11 mouse cellular contexts compared by ENCODE assay signal in genomic region chr8:122314899-122315496, GRCm38 (mm10). TPM values are rescaled to one million over a fixed set of nuclear protein-coding genes. Genes with fewer than 3 reads are reported as not detected.
DNase-seq lines count a peak whose midpoint lies in the region; ATAC-seq and TF ChIP-seq lines count a peak whose summit lies in the region.
"Had no signal": no experiment of that assay in that cellular context is flagged by ENCODE, and none has a peak within 500 bp of the region (broad histone marks: within the 10 kb centered on the region; RNA-seq: fewer than 3 reads in every experiment).

No protein-coding gene starts in this region.

- no peak for TF ChIP-seq EP300 in CH12.LX (IDR thresholded peaks at IDR 0.05; ENCODE audit: low read length)

- no peak overlapping the region for H3K4me2 ChIP-seq in CH12.LX (ENCODE audit: insufficient read depth, low read depth, poor library complexity, severe bottlenecking)
- no peak overlapping the region for H3K4me2 ChIP-seq in lung, embryonic 15.5 days
- no peak overlapping the region for H3K4me2 ChIP-seq in midbrain, embryonic 15.5 days
- H3K4me2 ChIP-seq in hindbrain, embryonic 11.5 days (replicated peaks; ENCODE audit: low read depth, low read length), result no peak overlapping the region
- H3K4me2 ChIP-seq in forebrain, embryonic 12.5 days, result no peak overlapping the region
- H3K4me2 ChIP-seq: neural tube, embryonic 13.5 days had no signal

- no peak for TF ChIP-seq RAD21 in CH12.LX (IDR thresholded peaks at IDR 0.05; ENCODE audit: low read depth, low read length)

- dilution Hi-C loops in CH12.LX (cut with MboI; ENCODE audit: extremely low pct_ligation_motif_present, extremely low pct_unique_long_range_greater_than_20kb, low sequenced_read_pairs), result no loop called here

- 53% methylated on average over 13 of the region's 13 CpGs for WGBS in lung, embryonic 15.5 days
- 64% methylated on average over 13 of the region's 13 CpGs for WGBS in midbrain, embryonic 15.5 days
- 64% methylated on average over 13 of the region's 13 CpGs for WGBS in hindbrain, embryonic 11.5 days
- 83% methylated on average over 13 of the region's 13 CpGs for WGBS in forebrain, embryonic 12.5 days

- no peak for DNase-seq in CH12.LX (ENCODE audit: extremely low read depth)
- peak; percentile 46 for DNase-seq in kidney, adult 18-20 months
- DNase-seq in hindbrain, embryonic 11.5 days (ENCODE audit: low spot score), result no peak
- no peak for DNase-seq in cerebellum, adult 11-12 months

- no peaks in the 10 kb centered on the region for H3K9me3 ChIP-seq in CH12.LX (replicated peaks; ENCODE audit: low read length)
- no peaks in the 10 kb centered on the region for H3K9me3 ChIP-seq in lung, embryonic 15.5 days
- H3K9me3 ChIP-seq in midbrain, embryonic 15.5 days, result no peaks in the 10 kb centered on the region
- H3K9me3 ChIP-seq in hindbrain, embryonic 11.5 days (ENCODE audit: control insufficient read depth, low read length), result no peaks in the 10 kb centered on the region
- no peaks in the 10 kb centered on the region for H3K9me3 ChIP-seq in forebrain, embryonic 12.5 days
- H3K9me3 ChIP-seq: neural tube, embryonic 13.5 days had no signal

- TF ChIP-seq CTCF in CH12.LX (conservative IDR thresholded peaks at IDR 0.05 in 1 of 2, IDR thresholded peaks at IDR 0.05 in 1 of 2; ENCODE audit: low read depth in 2 of 2, low read length in 2 of 2), result no peak
- no peak for TF ChIP-seq CTCF in cortical plate, adult 2 months (IDR thresholded peaks at IDR 0.05; ENCODE audit: extremely low read depth, insufficient read depth, low read length)

- peaks cover 19 to 44% of the 10 kb centered on the region in 2 experiments for H3K4me1 ChIP-seq in CH12.LX (ENCODE audit: control insufficient read depth in 1 of 2, insufficient read depth in 2 of 2)
- no peaks in the 10 kb centered on the region for H3K4me1 ChIP-seq in cortical plate, adult 2 months (ENCODE audit: control insufficient read depth, insufficient read depth, low read length)
- H3K4me1 ChIP-seq in lung, embryonic 15.5 days, result peaks cover 37% of the 10 kb centered on the region
- H3K4me1 ChIP-seq in midbrain, embryonic 15.5 days, result peaks cover under 1% of the 10 kb centered on the region; the same call in 1 of the 2 replicates
- H3K4me1 ChIP-seq in hindbrain, embryonic 11.5 days (replicated peaks; ENCODE audit: control insufficient read depth, insufficient read depth, low read length), result 0 out of 2 replicates have a peak, but pooled peaks cover 2% of the 10 kb centered on the region
- peaks cover 6% of the 10 kb centered on the region; the same call in 1 of the 2 replicates for H3K4me1 ChIP-seq in forebrain, embryonic 12.5 days

- peak overlapping the region; percentile 18 for H3K27ac ChIP-seq in CH12.LX (ENCODE audit: insufficient read depth, low read depth)
- peak overlapping the region; percentile 70; the same call in 1 of the 2 replicates for H3K27ac ChIP-seq in cortical plate, adult 2 months (ENCODE audit: insufficient read depth, low read length)
- peak overlapping the region; percentile 30 for H3K27ac ChIP-seq in lung, embryonic 15.5 days
- H3K27ac ChIP-seq in midbrain, embryonic 15.5 days, result no peak overlapping the region
- no peak overlapping the region for H3K27ac ChIP-seq in hindbrain, embryonic 11.5 days (ENCODE audit: low read depth, low read length)
- H3K27ac ChIP-seq in forebrain, embryonic 12.5 days, result no peak overlapping the region
- H3K27ac ChIP-seq: neural tube, embryonic 13.5 days had no signal

- H3K4me3 ChIP-seq in CH12.LX (replicated peaks in 1 of 3; ENCODE audit: low read depth in 2 of 3, low read length in 2 of 3, poor library complexity in 1 of 3), result no peak overlapping the region
- no peak overlapping the region for H3K4me3 ChIP-seq in cortical plate, adult 2 months (ENCODE audit: insufficient read depth, low read length)
- no peak overlapping the region for H3K4me3 ChIP-seq in lung, embryonic 15.5 days
- H3K4me3 ChIP-seq in midbrain, embryonic 15.5 days, result no peak overlapping the region
- H3K4me3 ChIP-seq in hindbrain, embryonic 11.5 days (ENCODE audit: low read depth, low read length), result no peak overlapping the region
- no peak overlapping the region for H3K4me3 ChIP-seq in forebrain, embryonic 12.5 days (replicated peaks)
- H3K4me3 ChIP-seq: neural tube, embryonic 13.5 days had no signal

- H3K9ac ChIP-seq in CH12.LX (ENCODE audit: insufficient read depth, low read depth), result no peak overlapping the region
- no peak overlapping the region for H3K9ac ChIP-seq in lung, embryonic 15.5 days
- H3K9ac ChIP-seq in midbrain, embryonic 15.5 days, result no peak overlapping the region
- H3K9ac ChIP-seq in hindbrain, embryonic 11.5 days (ENCODE audit: low read depth, low read length), result no peak overlapping the region
- no peak overlapping the region for H3K9ac ChIP-seq in forebrain, embryonic 12.5 days
- H3K9ac ChIP-seq: neural tube, embryonic 13.5 days had no signal

- peak; percentile 33; the same call in 1 of the 2 replicates for ATAC-seq in lung, embryonic 15.5 days (ENCODE audit: borderline replicate concordance, extremely low read depth, low FRiP score, low TSS enrichment)
- no peak for ATAC-seq in midbrain, embryonic 15.5 days (replicated peaks)
- ATAC-seq in hindbrain, embryonic 11.5 days (ENCODE audit: low FRiP score), result no peak
- no peak for ATAC-seq in forebrain, embryonic 12.5 days (ENCODE audit: low FRiP score)
- ATAC-seq: activated CD4-positive, CD25-positive, alpha-beta regulatory T cell, adult 4 months had no signal

- TF ChIP-seq POLR2A in CH12.LX (IDR thresholded peaks at IDR 0.05; ENCODE audit: low read depth, low read length), result no peak
- no peak for TF ChIP-seq POLR2A in cortical plate, adult 2 months (IDR thresholded peaks at IDR 0.05; ENCODE audit: extremely low read depth, insufficient read depth, low read length)

- in situ Hi-C loops in CH12.LX (cut with MboI; ENCODE audit: low pct_ligation_motif_present, low pct_unique_long_range_greater_than_20kb, low sequenced_read_pairs), result no loop called here

- no peaks in the 10 kb centered on the region; the same call in 1 of the 2 replicates for H3K79me2 ChIP-seq in CH12.LX (replicated peaks; ENCODE audit: control insufficient read depth, extremely low read depth, insufficient read depth, poor library complexity, severe bottlenecking)

- peaks cover 50 to 99% of the 10 kb centered on the region in 2 experiments for H3K36me3 ChIP-seq in CH12.LX (replicated peaks in 1 of 2; ENCODE audit: control insufficient read depth in 1 of 2, insufficient read depth in 1 of 2, low read length in 1 of 2)
- no peaks in the 10 kb centered on the region for H3K36me3 ChIP-seq in lung, embryonic 15.5 days
- H3K36me3 ChIP-seq in midbrain, embryonic 15.5 days (replicated peaks), result no peaks in the 10 kb centered on the region
- H3K36me3 ChIP-seq in hindbrain, embryonic 11.5 days (ENCODE audit: control insufficient read depth, insufficient read depth, low read length), result no peaks in the 10 kb centered on the region
- H3K36me3 ChIP-seq in forebrain, embryonic 12.5 days (replicated peaks), result no peaks in the 10 kb centered on the region
- H3K36me3 ChIP-seq: neural tube, embryonic 13.5 days had no signal

- H3K27me3 ChIP-seq in CH12.LX (replicated peaks), result no peaks in the 10 kb centered on the region
- H3K27me3 ChIP-seq in lung, embryonic 15.5 days, result no peaks in the 10 kb centered on the region
- H3K27me3 ChIP-seq in midbrain, embryonic 15.5 days (replicated peaks), result no peaks in the 10 kb centered on the region
- no peaks in the 10 kb centered on the region; the same call in 1 of the 2 replicates for H3K27me3 ChIP-seq in hindbrain, embryonic 11.5 days (ENCODE audit: control insufficient read depth, insufficient read depth, low read length)
- H3K27me3 ChIP-seq in forebrain, embryonic 12.5 days, result peaks cover 4% of the 10 kb centered on the region; the same call in 1 of the 2 replicates
- H3K27me3 ChIP-seq: neural tube, embryonic 13.5 days had no signal

TF ChIP-seq in CH12.LX, 34 proteins besides CTCF, POLR2A, EP300 and RAD21:
- no peak for TF ChIP-seq JUND (conservative IDR thresholded peaks at IDR 0.05; ENCODE audit: low read depth, low read length)
- no peak for TF ChIP-seq IRF4 (IDR thresholded peaks at IDR 0.05; ENCODE audit: low read depth, low read length)
- TF ChIP-seq ELF1 (IDR thresholded peaks at IDR 0.05; ENCODE audit: low read depth, low read length), result no peak
- no peak for TF ChIP-seq ZC3H11A (IDR thresholded peaks at IDR 0.05; ENCODE audit: low read depth, low read length)
- TF ChIP-seq MEF2A (IDR thresholded peaks at IDR 0.05; ENCODE audit: borderline replicate concordance, low read depth, low read length), result no peak

RNA-seq across cellular contexts. Expression of gene Zfpm1, which starts 33.1 kb away (rescaled TPM):
- total RNA-seq in CH12.LX (2012; rRNA removed), result 30.1 and 31.0 TPM in 2 replicates
- 11.0 and 11.3 TPM in 2 replicates for total RNA-seq in CH12.LX (2014; rRNA removed)
- polyA plus RNA-seq in CH12.LX (2012; ENCODE audit: insufficient read length, low read depth), result 63.5 and 68.4 TPM in 2 replicates
- 32.1 and 39.0 TPM in 2 replicates for polyA plus RNA-seq in cortical plate, adult 2 months (2012; rRNA removed)
- polyA plus RNA-seq in lung, embryonic 15.5 days (2015; fragmentation: Nextera tagmentation; extraction: Ambion mirVana), result 1.3 and 1.6 TPM in 2 replicates
- polyA plus RNA-seq in midbrain, embryonic 15.5 days (2015; fragmentation: Nextera tagmentation; extraction: Ambion mirVana), result 1.5 and 1.8 TPM in 2 replicates
- 1.6 and 1.9 TPM in 2 replicates for polyA plus RNA-seq in hindbrain, embryonic 11.5 days (2014; fragmentation: Nextera tagmentation; extraction: Ambion mirVana)
- 0.82 and 1.2 TPM in 2 replicates for polyA plus RNA-seq in forebrain, embryonic 12.5 days (2016; fragmentation: Nextera tagmentation; extraction: Ambion mirVana)

RNA-seq across cellular contexts. Expression of gene Trhr2, which starts 45.5 kb away (rescaled TPM):
- total RNA-seq in CH12.LX (2012; rRNA removed) (0.25 and 0.46 TPM in 2 replicates), CH12.LX (2014; rRNA removed) (not detected in 2 replicates)
- 0.42 and 0.51 TPM in 2 replicates for polyA plus RNA-seq in CH12.LX (2012; ENCODE audit: insufficient read length, low read depth)
- 4.0 and 5.5 TPM in 2 replicates for polyA plus RNA-seq in cortical plate, adult 2 months (2012; rRNA removed)
- not detected in 2 replicates for polyA plus RNA-seq in lung, embryonic 15.5 days (2015; fragmentation: Nextera tagmentation; extraction: Ambion mirVana)
- polyA plus RNA-seq in midbrain, embryonic 15.5 days (2015; fragmentation: Nextera tagmentation; extraction: Ambion mirVana), result not detected in 2 replicates
- polyA plus RNA-seq in hindbrain, embryonic 11.5 days (2014; fragmentation: Nextera tagmentation; extraction: Ambion mirVana), result 0.11 and 0.25 TPM in 2 replicates
- polyA plus RNA-seq in forebrain, embryonic 12.5 days (2016; fragmentation: Nextera tagmentation; extraction: Ambion mirVana), result not detected in 2 replicates
- polyA plus RNA-seq: activated CD4-positive, CD25-positive, alpha-beta regulatory T cell, adult 4 months; gonadal fat pad, adult 2 months; neural tube, embryonic 13.5 days had no signal

Comparison
In these comparisons a context has a peak if more than half of its experiments do, and no peak if none do; other contexts are left out.
1. H3K27ac ChIP-seq: peak in CH12.LX (single experiment), cortical plate, adult 2 months (single experiment) and lung, embryonic 15.5 days (single experiment); none in midbrain, embryonic 15.5 days (single experiment), hindbrain, embryonic 11.5 days (single experiment) and forebrain, embryonic 12.5 days (single experiment).
2. RNA of gene Zfpm1, which starts 33.1 kb away (polyA plus RNA-seq): 63.5 to 68.4 TPM in CH12.LX and 32.1 to 39.0 TPM in cortical plate, adult 2 months; 1.6 to 1.9 TPM in hindbrain, embryonic 11.5 days, 1.5 to 1.8 TPM in midbrain, embryonic 15.5 days, 1.3 to 1.6 TPM in lung, embryonic 15.5 days and 0.82 to 1.2 TPM in forebrain, embryonic 12.5 days; every median in the first group is over 10 times any median in the second.